Comparison of ENCODE assay signal across 8 mouse cellular contexts in genomic region chr10:78575105-78575632, GRCm38 (mm10). TPM values are rescaled to one million over a fixed set of nuclear protein-coding genes. Genes with fewer than 3 reads are reported as not detected.
DNase-seq lines count a peak whose midpoint lies in the region; ATAC-seq lines count a peak whose summit lies in the region.

No protein-coding gene starts in this region.

- peak overlapping the region; percentile 94 for H3K27ac ChIP-seq in heart, embryonic 15.5 days
- peak overlapping the region; percentile 79 for H3K27ac ChIP-seq in hindbrain, embryonic 12.5 days
- peak overlapping the region; percentile 88 for H3K27ac ChIP-seq in midbrain, embryonic 10.5 days (replicated peaks)

- H3K36me3 ChIP-seq in heart, embryonic 15.5 days, result peaks cover 32% of the 10 kb centered on the region
- peaks cover 21% of the 10 kb centered on the region for H3K36me3 ChIP-seq in hindbrain, embryonic 12.5 days
- H3K36me3 ChIP-seq in midbrain, embryonic 10.5 days, result peaks cover 32% of the 10 kb centered on the region

- H3K9me3 ChIP-seq in heart, embryonic 15.5 days (replicated peaks), result no peaks in the 10 kb centered on the region
- no peaks in the 10 kb centered on the region for H3K9me3 ChIP-seq in hindbrain, embryonic 12.5 days (replicated peaks)
- H3K9me3 ChIP-seq in midbrain, embryonic 10.5 days (replicated peaks), result no peaks in the 10 kb centered on the region

- H3K4me1 ChIP-seq in heart, embryonic 15.5 days (replicated peaks), result peaks cover 15% of the 10 kb centered on the region
- peaks cover 15% of the 10 kb centered on the region for H3K4me1 ChIP-seq in hindbrain, embryonic 12.5 days
- H3K4me1 ChIP-seq in midbrain, embryonic 10.5 days, result peaks cover 16% of the 10 kb centered on the region

- DNase-seq in heart, adult 8-10 months (ENCODE audit: low spot score), result no peak
- peak; percentile 32 for DNase-seq in MEL-GATA-1-ER (ENCODE audit: extremely low read depth, low read depth)
- DNase-seq in midbrain, embryonic 10.5 days (ENCODE audit: low spot score), result no peak
- no peak for DNase-seq in ovary, adult 18-20 months (ENCODE audit: low spot score)
- DNase-seq in right cerebral cortex, postnatal 10 days (ENCODE audit: low spot score in 2 of 2), result no peak
- DNase-seq in kidney, postnatal 36 days, result no peak

- peak overlapping the region; percentile 65 for H3K4me3 ChIP-seq in heart, embryonic 15.5 days
- H3K4me3 ChIP-seq in hindbrain, embryonic 12.5 days, result peak overlapping the region; percentile 56
- peak overlapping the region; percentile 70 for H3K4me3 ChIP-seq in midbrain, embryonic 10.5 days

- no peaks in the 10 kb centered on the region for H3K27me3 ChIP-seq in heart, embryonic 15.5 days
- H3K27me3 ChIP-seq in hindbrain, embryonic 12.5 days, result no peaks in the 10 kb centered on the region
- H3K27me3 ChIP-seq in midbrain, embryonic 10.5 days (ENCODE audit: low read depth, poor library complexity, severe bottlenecking), result no peaks in the 10 kb centered on the region

- ATAC-seq in heart, embryonic 15.5 days (replicated peaks; ENCODE audit: insufficient number of reproducible peaks, insufficient read depth, low FRiP score, low read depth), result peak; percentile 10; the same call in 1 of the 2 replicates
- ATAC-seq in hindbrain, embryonic 12.5 days (ENCODE audit: low FRiP score), result peak; percentile 53

- H3K9ac ChIP-seq in heart, embryonic 15.5 days, result peak overlapping the region; percentile 67
- peak overlapping the region; percentile 73 for H3K9ac ChIP-seq in hindbrain, embryonic 12.5 days

- WGBS in heart, embryonic 15.5 days, result 8% methylated on average over 13 of the region's 13 CpGs
- 17% methylated on average over 13 of the region's 13 CpGs for WGBS in hindbrain, embryonic 12.5 days
- WGBS in midbrain, embryonic 10.5 days, result 23% methylated on average over 13 of the region's 13 CpGs

- H3K4me2 ChIP-seq in heart, embryonic 15.5 days, result peak overlapping the region; percentile 63
- peak overlapping the region; percentile 73 for H3K4me2 ChIP-seq in hindbrain, embryonic 12.5 days (replicated peaks)

RNA-seq across cellular contexts. Expression of gene Ilvbl, which starts 1.0 kb away (rescaled TPM):
- 65.4 and 71.5 TPM in 2 replicates for polyA plus RNA-seq in heart, embryonic 15.5 days (2015; fragmentation: Nextera tagmentation; extraction: Ambion mirVana)
- 10 to 100 TPM; 37.2 to 42.0 (median 39.7) TPM for total RNA-seq in heart, adult 8-10 months (2022)
- polyA plus RNA-seq in hindbrain, embryonic 12.5 days (2016; fragmentation: Nextera tagmentation; extraction: Ambion mirVana), result 45.0 and 51.6 TPM in 2 replicates
- 38.3 and 48.9 TPM in 2 replicates for polyA plus RNA-seq in midbrain, embryonic 10.5 days (2016; fragmentation: Nextera tagmentation; extraction: Ambion mirVana)

RNA-seq across cellular contexts. Expression of gene Syde1, which starts 16.6 kb away (rescaled TPM):
- 13.0 and 14.8 TPM in 2 replicates for polyA plus RNA-seq in heart, embryonic 15.5 days (2015; fragmentation: Nextera tagmentation; extraction: Ambion mirVana)
- total RNA-seq in heart, adult 8-10 months (2022), result 10 to 100 TPM; 10.5 to 13.2 (median 12.2) TPM
- 9.2 and 10.8 TPM in 2 replicates for polyA plus RNA-seq in hindbrain, embryonic 12.5 days (2016; fragmentation: Nextera tagmentation; extraction: Ambion mirVana)
- 13.4 and 14.5 TPM in 2 replicates for polyA plus RNA-seq in midbrain, embryonic 10.5 days (2016; fragmentation: Nextera tagmentation; extraction: Ambion mirVana)

RNA-seq across cellular contexts. Expression of gene Olfr1357, which starts 42.7 kb away (rescaled TPM):
- polyA plus RNA-seq in heart, embryonic 15.5 days (2015; fragmentation: Nextera tagmentation; extraction: Ambion mirVana), result not detected in 2 replicates
- not detected for total RNA-seq in heart, adult 8-10 months (2022)
- polyA plus RNA-seq in hindbrain, embryonic 12.5 days (2016; fragmentation: Nextera tagmentation; extraction: Ambion mirVana), result not detected in 2 replicates
- not detected in 2 replicates for polyA plus RNA-seq in midbrain, embryonic 10.5 days (2016; fragmentation: Nextera tagmentation; extraction: Ambion mirVana)

RNA-seq across cellular contexts. Expression of gene Olfr1358, which starts 57.9 kb away (rescaled TPM):
- not detected in 2 replicates for polyA plus RNA-seq in heart, embryonic 15.5 days (2015; fragmentation: Nextera tagmentation; extraction: Ambion mirVana)
- not detected for total RNA-seq in heart, adult 8-10 months (2022)
- not detected in 2 replicates for polyA plus RNA-seq in hindbrain, embryonic 12.5 days (2016; fragmentation: Nextera tagmentation; extraction: Ambion mirVana)
- polyA plus RNA-seq in midbrain, embryonic 10.5 days (2016; fragmentation: Nextera tagmentation; extraction: Ambion mirVana), result not detected in 2 replicates
